Mouse (Mus musculus) stomach, postnatal 0 days (tissue): ENCODE data around the gene Ninj2. TPM values are rescaled to one million over a fixed set of nuclear protein-coding genes. Genes with fewer than 3 reads are reported as not detected.
A peak's percentile ranks its signal among the peaks of the same experiment; 100 is the strongest.

Experiments
- ATAC-seq: fragments of 200-750 bp; cut with Nextera tagmentation; 2 replicates; pipeline ENCODE4 v1.8.0; 2017; ENCODE audit not compliant: low FRiP score, low TSS enrichment
- DNase-seq: peaks from one replicate; pipeline ENCODE4 v3.0.0-alpha.2; 2016; ENCODE audit warnings: low spot score
- H3K27ac ChIP-seq: fragments of 300-500 bp; sonication (generic); replicated peaks from 2 replicates; pipeline ENCODE4 v1.5.1; 2014; ENCODE audit warnings: mild to moderate bottlenecking, control low read depth
- H3K27me3 ChIP-seq: fragments of 300-500 bp; sonication (generic); 2 replicates; pipeline ENCODE4 v1.6.1; 2014; ENCODE audit warnings: low read length; ENCODE audit not compliant: control insufficient read depth, insufficient read depth
- H3K36me3 ChIP-seq: fragments of 300-500 bp; sonication (generic); 2 replicates; pipeline ENCODE4 v1.6.1; 2014; ENCODE audit warnings: low read length, mixed read lengths; ENCODE audit not compliant: control insufficient read depth, insufficient read depth
- H3K4me1 ChIP-seq: fragments of 300-500 bp; sonication (generic); replicated peaks from 2 replicates; pipeline ENCODE4 v1.6.1; 2014; ENCODE audit warnings: antibody characterized with exemption; ENCODE audit not compliant: control insufficient read depth, insufficient read depth
- H3K4me2 ChIP-seq: fragments of 300-500 bp; sonication (generic); replicated peaks from 2 replicates; pipeline ENCODE4 v1.6.1; 2014; ENCODE audit warnings: low read depth, mild to moderate bottlenecking, control low read depth, moderate library complexity
- H3K4me3 ChIP-seq: fragments of 300-500 bp; sonication (generic); 2 replicates; pipeline ENCODE4 v1.5.1; 2014; ENCODE audit warnings: low read depth, low read length, control low read depth
- H3K9ac ChIP-seq: fragments of 300-500 bp; sonication (generic); 2 replicates; pipeline ENCODE4 v1.6.1; 2014; ENCODE audit warnings: mild to moderate bottlenecking, low read length, control low read depth, mixed read lengths
- H3K9me3 ChIP-seq: fragments of 300-500 bp; sonication (generic); 2 replicates; pipeline ENCODE4 v1.6.1; 2016; ENCODE audit warnings: low read length; ENCODE audit not compliant: control insufficient read depth
- CTCF ChIP-seq: IDR thresholded peaks from 2 replicates; pipeline ENCODE4 v1.5.1; 2016; ENCODE audit warnings: antibody characterized with exemption, low read depth, mild to moderate bottlenecking, moderate library complexity
- EP300 ChIP-seq: optimal IDR thresholded peaks from 2 replicates; pipeline ENCODE3; 2016; ENCODE audit warnings: antibody characterized with exemption
- WGBS: fragments of 180-500 bp; shearing (Covaris S2); extraction: QIAGEN DNeasy Blood & Tissue Kit; methylation state at CpG from one replicate; pipeline ENCODE4 v1.1.7; 2014; 5-methylcytosine and 5-hydroxymethylcytosine counted together
- polyA plus RNA-seq: library from polyadenylated mRNA; unstranded; fragments of >200 nt; fragmentation: Nextera tagmentation; extraction: Ambion mirVana; gene quantifications from 2 replicates; pipeline ENCODE4 v1.2.1, GENCODE M21; 2015

Ninj2 gene
- polyA plus RNA-seq, 1 experiment from 2014 or later = not detected

DNA sequence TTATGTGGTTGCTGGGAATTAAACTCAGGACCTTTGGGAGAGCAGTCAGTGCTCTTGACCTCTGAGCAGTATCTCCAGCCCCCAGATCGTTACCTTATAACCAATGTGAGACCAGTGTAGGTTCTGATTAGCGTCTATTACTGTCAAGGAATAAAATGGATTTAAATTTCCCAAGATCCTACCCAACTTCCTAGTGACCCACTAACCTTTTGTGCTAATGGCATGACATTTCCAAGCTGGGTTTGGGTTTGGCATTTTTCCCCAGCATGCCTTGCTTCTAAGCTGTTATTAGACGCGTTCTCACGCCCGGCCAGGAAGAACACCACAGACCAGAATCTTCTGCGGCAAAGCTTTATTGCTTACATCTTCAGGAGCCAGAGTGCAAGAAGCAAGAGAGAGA, 34.2 kb downstream of the Ninj2 start:
- no peaks in the 10 kb centered on the region for H3K36me3 ChIP-seq
- H3K9ac ChIP-seq = no peak overlapping the region
- H3K27me3 ChIP-seq = no peaks in the 10 kb centered on the region
- ATAC-seq (no peak), DNase-seq (no peak)
- TF ChIP-seq EP300 (no peak), CTCF (no peak)
- no peak overlapping the region for H3K4me2 ChIP-seq
- no peak overlapping the region for H3K4me3 ChIP-seq
- H3K4me1 ChIP-seq = no peaks in the 10 kb centered on the region
- no peak overlapping the region for H3K27ac ChIP-seq
- WGBS = 98% methylated on average over 7 of the region's 7 CpGs
- H3K9me3 ChIP-seq = no peaks in the 10 kb centered on the region

DNA sequence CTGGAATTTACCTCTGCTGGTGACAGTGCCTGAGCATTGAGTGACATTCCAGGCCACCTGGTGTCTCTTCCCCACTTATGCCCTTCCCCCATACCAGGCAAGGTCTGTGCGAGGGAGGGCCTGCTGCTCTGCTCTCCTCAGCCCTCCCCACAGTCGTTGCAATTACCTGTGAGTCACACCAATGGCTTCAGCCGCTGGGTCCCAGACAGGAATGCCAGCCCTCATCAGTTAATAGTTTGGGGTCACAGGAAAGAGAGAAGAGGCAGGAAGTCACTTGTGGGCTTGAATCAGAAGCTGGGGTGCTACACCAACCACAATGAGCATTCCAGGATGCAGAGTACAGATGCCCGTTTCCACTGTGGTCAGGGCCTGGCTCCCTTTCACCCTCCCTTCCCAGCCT, 41.6 kb downstream of the Ninj2 start:
- H3K27me3 ChIP-seq = no peaks in the 10 kb centered on the region
- H3K4me1 ChIP-seq = no peaks in the 10 kb centered on the region
- no peaks in the 10 kb centered on the region for H3K36me3 ChIP-seq
- no peak overlapping the region for H3K4me3 ChIP-seq
- H3K9ac ChIP-seq = no peak overlapping the region
- no peak overlapping the region for H3K4me2 ChIP-seq
- no peak overlapping the region for H3K27ac ChIP-seq
- 86% methylated on average over 4 of the region's 4 CpGs for WGBS
- TF ChIP-seq EP300 = no peak
- no peak for TF ChIP-seq CTCF
- ATAC-seq (no peak), DNase-seq (no peak)
- no peaks in the 10 kb centered on the region for H3K9me3 ChIP-seq

DNA sequence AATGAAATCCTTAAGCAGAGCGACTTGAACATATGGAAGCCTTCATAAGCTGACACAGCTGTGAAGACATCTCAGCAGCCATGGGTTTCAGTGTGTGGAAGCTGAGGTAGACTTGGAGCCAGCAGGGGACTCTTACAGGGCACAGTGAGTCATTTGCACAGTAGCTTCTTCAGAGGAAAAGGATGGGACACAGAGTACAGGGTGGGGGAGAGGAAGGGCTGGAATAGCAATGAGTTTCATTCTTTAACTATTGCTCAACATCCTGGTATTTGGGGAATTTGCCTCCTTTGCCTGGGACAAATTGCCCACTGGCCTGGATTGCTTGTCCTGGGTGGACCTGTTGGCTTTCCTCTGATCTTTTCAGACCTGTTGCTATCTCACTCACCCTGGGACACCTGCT, 52.3 kb downstream of the Ninj2 start:
- H3K27ac ChIP-seq = peak overlapping the region; percentile 35; the same call in 1 of the 2 replicates
- no peaks in the 10 kb centered on the region for H3K36me3 ChIP-seq
- no peaks in the 10 kb centered on the region for H3K27me3 ChIP-seq
- DNase-seq (no peak), ATAC-seq (peak; percentile 61; the same call in 1 of the 2 replicates)
- TF ChIP-seq EP300 (no peak), CTCF (no peak)
- H3K9me3 ChIP-seq = no peaks in the 10 kb centered on the region
- no peak overlapping the region for H3K4me2 ChIP-seq
- H3K4me3 ChIP-seq = no peak overlapping the region
- no peaks in the 10 kb centered on the region for H3K4me1 ChIP-seq
- H3K9ac ChIP-seq = no peak overlapping the region
- 53% methylated on average over 1 of the region's 1 CpGs for WGBS

- Histone ChIP-seq H3K9me3 (no peaks in the 10 kb centered on the region), H3K27me3 (no peaks in the 10 kb centered on the region), H3K27ac (no peak overlapping the region), H3K9ac (no peak overlapping the region), H3K36me3 (no peaks in the 10 kb centered on the region), H3K4me3 (no peak overlapping the region), H3K4me1 (no peaks in the 10 kb centered on the region), H3K4me2 (no peak overlapping the region)
- ATAC-seq = no peak
- TF ChIP-seq CTCF (no peak), EP300 (no peak)
- WGBS = 67% methylated on average over 10 of the region's 10 CpGs
- DNase-seq = no peak
Observed at GRCm38 (mm10) chr6:120146676-120147075, 53.5 kb downstream of the Ninj2 start.

DNA sequence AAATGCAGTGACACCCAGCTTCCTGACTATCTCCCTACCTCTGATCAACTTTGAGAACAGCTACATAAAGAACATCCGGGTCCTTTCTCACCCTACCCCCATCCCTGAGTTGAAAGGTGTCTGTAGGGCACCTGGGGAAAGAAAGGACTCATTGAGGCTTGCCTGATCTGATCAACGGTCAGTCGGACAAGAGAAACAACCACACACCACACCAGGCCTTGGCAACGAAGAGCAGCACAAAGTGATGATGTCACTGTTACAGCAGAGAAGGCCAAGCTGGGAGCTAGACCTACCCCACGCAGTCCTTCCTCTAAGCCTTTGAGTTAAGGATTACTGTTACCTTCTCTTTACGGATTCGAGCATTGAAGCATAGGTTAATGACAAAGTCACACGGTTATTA, 54.3 kb downstream of the Ninj2 start:
- Histone ChIP-seq H3K36me3 (no peaks in the 10 kb centered on the region), H3K4me1 (no peaks in the 10 kb centered on the region), H3K27ac (no peak overlapping the region), H3K9ac (no peak overlapping the region), H3K4me2 (no peak overlapping the region), H3K27me3 (no peaks in the 10 kb centered on the region), H3K4me3 (no peak overlapping the region), H3K9me3 (no peaks in the 10 kb centered on the region)
- DNase-seq = no peak
- TF ChIP-seq CTCF (no peak), EP300 (no peak)
- 82% methylated on average over 8 of the region's 8 CpGs for WGBS
- no peak for ATAC-seq

GRCm38 (mm10) chr6:120148716-120149392, 55.7 kb downstream of the Ninj2 start:
- ATAC-seq = no peak
- no peak overlapping the region for H3K27ac ChIP-seq
- no peaks in the 10 kb centered on the region for H3K27me3 ChIP-seq
- H3K4me1 ChIP-seq = no peaks in the 10 kb centered on the region
- no peak overlapping the region for H3K9ac ChIP-seq
- 71% methylated on average over 12 of the region's 12 CpGs for WGBS
- TF ChIP-seq CTCF = no peak
- TF ChIP-seq EP300 = no peak
- H3K9me3 ChIP-seq = no peaks in the 10 kb centered on the region
- H3K36me3 ChIP-seq = no peaks in the 10 kb centered on the region
- DNase-seq = no peak
- H3K4me2 ChIP-seq = no peak overlapping the region
- H3K4me3 ChIP-seq = no peak overlapping the region
